Mouse (Mus musculus) embryonic facial prominence, embryonic 14.5 days (tissue): ENCODE results near the gene Thsd1. TPM values are rescaled to one million over a fixed set of nuclear protein-coding genes. Genes with fewer than 3 reads are reported as not detected.
A peak's percentile ranks its signal among the peaks of the same experiment; 100 is the strongest.

Experiments
- ATAC-seq: fragments of 200-750 bp; cut with Nextera tagmentation; 2 replicates; pipeline ENCODE4 v1.8.0; 2017; ENCODE audit warnings: low read depth, moderate number of reproducible peaks, moderate TSS enrichment
- DNase-seq: peaks from one replicate; pipeline ENCODE4 v3.0.0-alpha.2; 2015; ENCODE audit warnings: low spot score
- H3K27ac ChIP-seq: fragments of 300-500 bp; sonication (generic); replicated peaks from 2 replicates; pipeline ENCODE4 v1.5.1; 2014; ENCODE audit warnings: low read depth, mild to moderate bottlenecking, low read length, moderate library complexity
- H3K27me3 ChIP-seq: fragments of 300-500 bp; sonication (generic); replicated peaks from 2 replicates; pipeline ENCODE4 v1.6.1; 2014; ENCODE audit warnings: low read length; ENCODE audit not compliant: control insufficient read depth, insufficient read depth
- H3K36me3 ChIP-seq: fragments of 300-500 bp; sonication (generic); 2 replicates; pipeline ENCODE4 v1.6.1; 2014; ENCODE audit warnings: low read length, mixed read lengths; ENCODE audit not compliant: control insufficient read depth, insufficient read depth
- H3K4me1 ChIP-seq: fragments of 300-500 bp; sonication (generic); 2 replicates; pipeline ENCODE4 v1.6.1; 2014; ENCODE audit warnings: antibody characterized with exemption, low read length; ENCODE audit not compliant: control insufficient read depth, insufficient read depth
- H3K4me2 ChIP-seq: fragments of 300-500 bp; sonication (generic); 2 replicates; pipeline ENCODE4 v1.6.1; 2014; ENCODE audit warnings: low read depth, mild to moderate bottlenecking, low read length, moderate library complexity, mixed read lengths
- H3K4me3 ChIP-seq: fragments of 300-500 bp; sonication (generic); 2 replicates; pipeline ENCODE4 v1.5.1; 2014; ENCODE audit warnings: low read depth, mild to moderate bottlenecking, low read length
- H3K9ac ChIP-seq: fragments of 300-500 bp; sonication (generic); 2 replicates; pipeline ENCODE4 v1.6.1; 2014; ENCODE audit warnings: low read depth, mild to moderate bottlenecking, low read length, moderate library complexity, mixed read lengths
- H3K9me3 ChIP-seq: fragments of 300-500 bp; sonication (generic); 2 replicates; pipeline ENCODE4 v1.6.1; 2016; ENCODE audit warnings: low read length; ENCODE audit not compliant: control insufficient read depth
- WGBS: fragments of 180-500 bp; shearing (Covaris S2); extraction: QIAGEN DNeasy Blood & Tissue Kit; methylation state at CpG from one replicate; pipeline ENCODE4 v1.1.7; 2014; 5-methylcytosine and 5-hydroxymethylcytosine counted together
- polyA plus RNA-seq: library from polyadenylated mRNA; unstranded; fragments of >200 nt; fragmentation: Nextera tagmentation; extraction: Ambion mirVana; gene quantifications from 2 replicates; pipeline ENCODE4 v1.2.1, GENCODE M21; 2014

Gene Thsd1
- polyA plus RNA-seq = 11.2 and 13.1 TPM in 2 replicates

DNA sequence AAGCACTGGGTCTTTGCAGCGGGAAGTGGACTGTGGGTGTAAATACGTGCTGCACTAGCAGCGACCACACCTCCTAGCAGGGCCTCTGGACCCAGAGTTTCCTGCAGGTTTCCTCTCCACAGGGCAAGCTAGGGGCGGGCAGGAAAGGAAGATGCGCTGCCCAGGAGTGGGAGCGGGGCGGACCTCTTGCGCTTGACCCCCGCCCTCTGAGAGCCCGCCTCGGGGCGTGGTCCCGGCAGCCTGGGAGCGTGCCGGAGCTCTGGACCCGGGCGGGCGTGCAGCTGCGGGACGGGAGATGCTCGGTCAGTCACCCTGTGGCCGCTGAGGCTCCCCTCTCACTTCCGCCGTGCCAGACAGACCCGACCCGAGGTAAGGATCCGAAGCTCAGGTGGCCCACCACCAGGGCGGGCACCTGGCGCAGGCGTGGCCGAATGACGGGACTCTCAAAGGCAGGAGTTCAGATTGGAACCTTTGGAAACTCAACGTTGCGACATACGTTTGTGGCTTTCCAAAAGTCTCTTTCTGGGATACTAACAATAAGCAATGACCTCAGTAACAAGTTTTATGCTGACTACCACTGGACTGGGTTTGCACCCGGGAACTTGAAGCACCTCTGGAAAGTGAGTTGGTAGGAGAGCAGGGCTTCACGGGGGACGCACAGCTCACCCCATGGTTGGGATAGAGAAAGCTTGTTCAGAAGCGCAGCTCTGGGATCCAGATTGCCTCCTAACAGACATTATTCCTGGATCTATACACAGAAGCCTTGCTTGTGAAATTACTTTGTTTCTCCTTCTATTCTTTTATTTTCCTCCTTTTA is at the start of gene Thsd1:
Gene Thsd1 (plus strand): TSS at position 253 of the 817 bp plus-strand sequence.
- Histone ChIP-seq H3K9ac (peak within 1 kb of the TSS; percentile 62), H3K27ac (no peak within 1 kb of the TSS; the same call in 1 of the 2 replicates), H3K9me3 (no peaks in the 10 kb centered on the region), H3K4me1 (no peaks in the 10 kb centered on the region), H3K27me3 (no peaks in the 10 kb centered on the region; the same call in none of the 2 replicates), H3K4me3 (peak within 1 kb of the TSS; percentile 54), H3K36me3 (peaks cover 9% of the 10 kb centered on the region; the same call in 1 of the 2 replicates), H3K4me2 (peak within 1 kb of the TSS; percentile 95)
- peak; percentile 91 for ATAC-seq
- peak; percentile 73 for DNase-seq
- WGBS = under 1% methylated on average over 22 of the region's 39 CpGs

DNA sequence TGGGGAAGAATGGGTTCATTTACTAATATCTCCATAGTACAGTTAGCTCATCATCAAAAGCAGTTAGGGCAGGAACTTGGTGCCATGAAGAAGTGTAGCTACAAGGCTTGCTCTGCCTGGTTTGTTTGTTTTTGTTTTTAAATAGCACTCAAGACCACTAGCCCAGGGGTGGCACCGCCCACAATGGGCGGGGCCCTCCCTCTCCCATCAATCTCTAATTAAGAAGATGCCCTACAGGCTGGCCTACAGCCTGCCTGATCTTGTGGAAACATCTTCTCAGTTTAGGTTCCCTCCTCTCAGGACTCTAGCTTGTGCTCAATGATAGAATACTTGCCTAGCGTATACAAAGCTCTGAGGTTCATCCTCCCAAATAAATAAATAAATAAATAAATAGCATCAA is 42.2 kb upstream of the Thsd1 start:
- DNase-seq (peak; percentile 44), ATAC-seq (peak; percentile 16; the same call in 1 of the 2 replicates)
- Histone ChIP-seq H3K4me2 (peak overlapping the region; percentile 75), H3K36me3 (no peaks in the 10 kb centered on the region), H3K27ac (no peak overlapping the region), H3K4me1 (peaks cover 11% of the 10 kb centered on the region; the same call in 1 of the 2 replicates), H3K9ac (peak overlapping the region; percentile 76), H3K9me3 (no peaks in the 10 kb centered on the region), H3K4me3 (peak overlapping the region; percentile 85), H3K27me3 (no peaks in the 10 kb centered on the region)
- 1% methylated on average over 3 of the region's 3 CpGs for WGBS

DNA sequence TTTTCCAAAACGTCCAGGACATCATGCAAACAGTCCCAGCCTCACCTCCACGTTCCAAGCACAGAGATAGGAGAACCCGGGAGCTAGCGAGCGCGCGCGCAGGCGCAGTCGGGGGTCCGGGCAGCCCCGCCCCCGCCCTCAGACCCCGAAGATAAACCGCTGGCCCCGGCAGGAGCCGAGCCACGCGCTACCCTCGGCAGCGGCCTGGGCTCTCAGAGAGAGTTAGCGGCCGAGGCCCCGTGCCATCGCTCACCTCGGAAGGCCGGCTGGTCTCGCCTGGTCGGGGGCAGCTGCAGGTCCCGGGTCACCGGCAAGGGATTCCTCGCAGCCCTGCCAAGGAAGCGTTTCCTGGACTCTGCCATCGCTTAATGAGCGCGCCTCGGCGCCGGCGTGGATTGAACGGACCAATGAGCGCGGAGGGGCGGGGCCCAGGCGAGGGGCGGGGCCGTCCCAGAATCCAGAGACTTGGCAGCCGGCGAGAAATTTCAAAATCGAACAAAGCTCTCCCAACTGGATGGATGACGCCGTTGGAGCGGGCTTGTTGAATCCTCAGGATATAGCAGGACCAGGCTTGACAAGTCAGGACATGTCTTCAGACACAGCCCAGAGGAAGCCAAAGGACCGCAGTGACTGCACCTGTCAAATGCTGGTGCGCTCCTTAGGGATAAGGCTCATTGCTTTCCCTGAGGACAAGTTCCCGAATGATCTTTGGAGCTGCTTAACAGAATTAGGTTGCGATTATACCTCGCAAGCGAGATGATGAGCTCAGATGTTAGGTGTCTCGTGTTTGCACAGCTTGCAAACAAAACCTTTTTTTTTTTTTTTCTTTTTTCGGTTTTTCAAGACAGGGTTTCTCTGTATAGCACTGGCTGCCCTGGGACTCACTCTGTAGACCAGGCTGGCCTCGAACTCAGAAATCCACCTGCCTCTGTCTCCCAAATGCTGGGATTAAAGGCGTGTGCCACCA is 41.4 kb upstream of the Thsd1 start, which contains the start of gene Ckap2:
Gene Ckap2 (minus strand): TSS at position 389 of the 967 bp plus-strand sequence.
- peak; percentile 98 for ATAC-seq
- 3% methylated on average over 46 of the region's 63 CpGs for WGBS

DNA sequence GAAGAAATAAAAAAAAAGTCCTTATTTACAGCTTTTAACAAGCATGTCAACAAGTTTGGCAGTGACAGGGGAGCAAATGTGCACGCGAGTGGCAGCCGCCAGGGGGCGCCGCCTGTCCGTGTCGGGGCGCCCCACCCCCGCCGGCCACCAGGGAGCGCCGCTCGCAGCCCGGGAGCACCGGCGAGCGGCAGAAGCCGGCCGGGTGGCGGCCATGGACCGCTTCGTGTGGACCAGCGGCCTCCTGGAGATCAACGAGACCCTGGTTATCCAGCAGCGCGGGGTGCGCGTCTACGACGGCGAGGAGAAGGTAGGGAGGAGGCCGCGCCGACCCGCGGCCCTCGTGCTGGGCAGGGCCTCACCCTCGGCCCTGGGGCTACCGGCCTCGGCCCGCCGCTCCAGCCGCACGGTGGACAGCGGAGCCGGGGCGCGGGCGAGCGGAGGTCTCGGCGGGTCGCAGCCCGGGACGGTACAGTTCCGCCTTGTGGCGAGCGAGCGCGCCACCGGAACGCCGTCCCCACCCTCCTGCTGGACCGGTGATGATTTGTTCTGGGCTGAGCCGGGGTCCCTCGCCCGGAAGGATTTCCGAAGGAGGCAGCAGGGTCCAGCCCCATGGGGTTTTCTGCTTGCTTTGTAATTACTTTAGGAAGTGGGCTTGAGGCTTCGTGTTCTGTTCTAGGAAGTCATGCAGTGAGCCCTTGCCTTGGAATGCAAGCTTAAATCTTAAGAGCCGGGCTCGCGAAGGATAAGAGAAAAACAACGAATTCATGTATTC is 34.3 kb upstream of the Thsd1 start, which contains the start of gene Vps36:
Gene Vps36 (plus strand): TSS at position 150 of the 772 bp plus-strand sequence.
- H3K9me3 ChIP-seq = no peaks in the 10 kb centered on the region
- H3K27me3 ChIP-seq = no peaks in the 10 kb centered on the region
- H3K4me2 ChIP-seq = peak within 1 kb of the TSS; percentile 71
- WGBS = 1% methylated on average over 31 of the region's 73 CpGs
- H3K4me1 ChIP-seq = peaks cover 6% of the 10 kb centered on the region; the same call in 1 of the 2 replicates
- H3K9ac ChIP-seq = peak within 1 kb of the TSS; percentile 97
- H3K36me3 ChIP-seq = no peaks in the 10 kb centered on the region
- peak within 1 kb of the TSS; percentile 98 for H3K27ac ChIP-seq
- peak within 1 kb of the TSS; percentile 87 for H3K4me3 ChIP-seq
- ATAC-seq = peak; percentile 95
- peak; percentile 91 for DNase-seq

More for the DNA sequence above, 41.4 kb upstream of the Thsd1 start, which contains the start of gene Ckap2:
- H3K36me3 ChIP-seq = no peaks in the 10 kb centered on the region
- peak within 1 kb of the TSS; percentile 86 for H3K27ac ChIP-seq
- no peaks in the 10 kb centered on the region for H3K27me3 ChIP-seq
- H3K4me1 ChIP-seq = peaks cover 11% of the 10 kb centered on the region; the same call in 1 of the 2 replicates
- H3K4me2 ChIP-seq = peak within 1 kb of the TSS; percentile 75
- peak within 1 kb of the TSS; percentile 76 for H3K9ac ChIP-seq
- H3K4me3 ChIP-seq = peak within 1 kb of the TSS; percentile 85
- H3K9me3 ChIP-seq = no peaks in the 10 kb centered on the region
- DNase-seq = peak; percentile 96

GRCm38 (mm10) chr8:22193432-22194010 is 33.6 kb upstream of the Thsd1 start:
- H3K9ac ChIP-seq = peak overlapping the region; percentile 97
- H3K27me3 ChIP-seq = no peaks in the 10 kb centered on the region
- H3K36me3 ChIP-seq = no peaks in the 10 kb centered on the region
- ATAC-seq (peak; percentile 35; the same call in 1 of the 2 replicates), DNase-seq (peak; percentile 75)
- H3K9me3 ChIP-seq = no peaks in the 10 kb centered on the region
- peak overlapping the region; percentile 71 for H3K4me2 ChIP-seq
- H3K4me1 ChIP-seq = peaks cover 6% of the 10 kb centered on the region; the same call in 1 of the 2 replicates
- H3K4me3 ChIP-seq = peak overlapping the region; percentile 87
- 11% methylated on average over 12 of the region's 12 CpGs for WGBS
- H3K27ac ChIP-seq = peak overlapping the region; percentile 98

- 87% methylated on average over 6 of the region's 6 CpGs for WGBS
- no peak for DNase-seq
- no peak for ATAC-seq
- Histone ChIP-seq H3K27ac (no peak overlapping the region), H3K4me1 (peaks cover 6% of the 10 kb centered on the region; the same call in 1 of the 2 replicates), H3K27me3 (no peaks in the 10 kb centered on the region), H3K4me2 (no peak overlapping the region), H3K4me3 (no peak overlapping the region), H3K9me3 (no peaks in the 10 kb centered on the region), H3K9ac (no peak overlapping the region), H3K36me3 (peaks cover 30% of the 10 kb centered on the region)
These were observed 29.2 kb upstream of the Thsd1 start for GRCm38 (mm10) chr8:22197914-22198313.

GRCm38 (mm10) chr8:22199481-22199880 is 27.6 kb upstream of the Thsd1 start:
- Histone ChIP-seq H3K4me1 (peaks cover under 1% of the 10 kb centered on the region; the same call in 1 of the 2 replicates), H3K27me3 (no peaks in the 10 kb centered on the region), H3K27ac (no peak overlapping the region), H3K4me3 (no peak overlapping the region), H3K4me2 (no peak overlapping the region), H3K9me3 (no peaks in the 10 kb centered on the region), H3K36me3 (peaks cover 44% of the 10 kb centered on the region), H3K9ac (no peak overlapping the region)
- ATAC-seq (no peak), DNase-seq (no peak)
- 98% methylated on average over 8 of the region's 8 CpGs for WGBS
